ENCODE assay signal across 7 mouse cellular contexts in genomic region chr7:6155031-6155872, GRCm38 (mm10). TPM values are rescaled to one million over a fixed set of nuclear protein-coding genes. Genes with fewer than 3 reads are reported as not detected.
DNase-seq lines count a peak whose midpoint lies in the region; ATAC-seq lines count a peak whose summit lies in the region.

No protein-coding gene starts in this region.

- peak overlapping the region; percentile 86 for H3K9ac ChIP-seq in intestine, embryonic 15.5 days
- peak overlapping the region; percentile 91 for H3K9ac ChIP-seq in midbrain, embryonic 12.5 days (replicated peaks)

- H3K36me3 ChIP-seq in intestine, embryonic 15.5 days = no peaks in the 10 kb centered on the region
- peaks cover 2% of the 10 kb centered on the region for H3K36me3 ChIP-seq in limb, embryonic 10.5 days
- H3K36me3 ChIP-seq in midbrain, embryonic 12.5 days = no peaks in the 10 kb centered on the region

- peak overlapping the region; percentile 96 for H3K27ac ChIP-seq in intestine, embryonic 15.5 days
- H3K27ac ChIP-seq in limb, embryonic 10.5 days = peak overlapping the region; percentile 93
- peak overlapping the region; percentile 92 for H3K27ac ChIP-seq in midbrain, embryonic 12.5 days (replicated peaks)

- H3K4me1 ChIP-seq in intestine, embryonic 15.5 days (replicated peaks) = peaks cover 21% of the 10 kb centered on the region
- peaks cover 25% of the 10 kb centered on the region for H3K4me1 ChIP-seq in limb, embryonic 10.5 days
- peaks cover 18% of the 10 kb centered on the region for H3K4me1 ChIP-seq in midbrain, embryonic 12.5 days

- peak overlapping the region; percentile 73 for H3K4me3 ChIP-seq in intestine, embryonic 15.5 days (replicated peaks)
- H3K4me3 ChIP-seq in limb, embryonic 10.5 days = peak overlapping the region; percentile 75
- H3K4me3 ChIP-seq in midbrain, embryonic 12.5 days = peak overlapping the region; percentile 78

- ATAC-seq in intestine, embryonic 15.5 days = peak; percentile 70
- ATAC-seq in midbrain, embryonic 12.5 days (ENCODE audit: low FRiP score, low read depth) = peak; percentile 71

- H3K4me2 ChIP-seq in intestine, embryonic 15.5 days (replicated peaks) = peak overlapping the region; percentile 67
- H3K4me2 ChIP-seq in midbrain, embryonic 12.5 days (replicated peaks) = peak overlapping the region; percentile 93

- under 1% methylated on average over 65 of the region's 85 CpGs for WGBS in intestine, embryonic 15.5 days
- under 1% methylated on average over 85 of the region's 85 CpGs for WGBS in limb, embryonic 10.5 days
- under 1% methylated on average over 55 of the region's 85 CpGs for WGBS in midbrain, embryonic 12.5 days

- H3K27me3 ChIP-seq in intestine, embryonic 15.5 days (replicated peaks) = no peaks in the 10 kb centered on the region
- H3K27me3 ChIP-seq in limb, embryonic 10.5 days (ENCODE audit: low read depth, poor library complexity, severe bottlenecking) = no peaks in the 10 kb centered on the region
- H3K27me3 ChIP-seq in midbrain, embryonic 12.5 days = no peaks in the 10 kb centered on the region

- no peaks in the 10 kb centered on the region for H3K9me3 ChIP-seq in intestine, embryonic 15.5 days
- no peaks in the 10 kb centered on the region for H3K9me3 ChIP-seq in limb, embryonic 10.5 days (replicated peaks)
- H3K9me3 ChIP-seq in midbrain, embryonic 12.5 days = no peaks in the 10 kb centered on the region

- DNase-seq in adrenal gland, adult 8-10 months = peak; percentile 88
- peak; percentile 83 for DNase-seq in embryo, embryonic 10.5 days (ENCODE audit: low spot score)
- peak; percentile 87 for DNase-seq in gastrocnemius, postnatal 25 days
- DNase-seq in limb, embryonic 10.5 days (ENCODE audit: low spot score) = peak; percentile 90
- DNase-seq in spleen, adult 12 weeks (ENCODE audit: low spot score) = peak; percentile 22

RNA-seq across cellular contexts. Expression of gene Zfp787, which starts 0.5 kb away (rescaled TPM):
- total RNA-seq in adrenal gland, adult 8-10 months (2022) = 10 to 100 TPM; 42.8 to 60.3 (median 58.4) TPM
- 10 to 100 TPM; 27.3 to 30.7 TPM for total RNA-seq in gastrocnemius, postnatal 25 days (2021)
- 27.4 and 29.8 TPM in 2 replicates for polyA plus RNA-seq in intestine, embryonic 15.5 days (2015; fragmentation: Nextera tagmentation; extraction: Ambion mirVana)
- 29.8 and 32.4 TPM in 2 replicates for polyA plus RNA-seq in limb, embryonic 10.5 days (2016; fragmentation: Nextera tagmentation; extraction: Ambion mirVana)
- 33.1 and 33.4 TPM in 2 replicates for polyA plus RNA-seq in midbrain, embryonic 12.5 days (2016; fragmentation: Nextera tagmentation; extraction: Ambion mirVana)

RNA-seq across cellular contexts. Expression of gene Zfp444, which starts 16.8 kb away (rescaled TPM):
- 10 to 100 TPM; 33.7 to 39.7 (median 35.2) TPM for total RNA-seq in adrenal gland, adult 8-10 months (2022)
- total RNA-seq in gastrocnemius, postnatal 25 days (2021) = 1 to 10 TPM; 4.0 to 7.6 TPM
- 43.2 and 43.4 TPM in 2 replicates for polyA plus RNA-seq in intestine, embryonic 15.5 days (2015; fragmentation: Nextera tagmentation; extraction: Ambion mirVana)
- 85.6 and 88.3 TPM in 2 replicates for polyA plus RNA-seq in limb, embryonic 10.5 days (2016; fragmentation: Nextera tagmentation; extraction: Ambion mirVana)
- polyA plus RNA-seq in midbrain, embryonic 12.5 days (2016; fragmentation: Nextera tagmentation; extraction: Ambion mirVana) = 87.1 and 88.4 TPM in 2 replicates

RNA-seq across cellular contexts. Expression of gene Galp, which starts 41.6 kb away (rescaled TPM):
- total RNA-seq in adrenal gland, adult 8-10 months (2022) = not detected
- not detected for total RNA-seq in gastrocnemius, postnatal 25 days (2021)
- not detected in 2 replicates for polyA plus RNA-seq in intestine, embryonic 15.5 days (2015; fragmentation: Nextera tagmentation; extraction: Ambion mirVana)
- not detected in 2 replicates for polyA plus RNA-seq in limb, embryonic 10.5 days (2016; fragmentation: Nextera tagmentation; extraction: Ambion mirVana)
- not detected in 2 replicates for polyA plus RNA-seq in midbrain, embryonic 12.5 days (2016; fragmentation: Nextera tagmentation; extraction: Ambion mirVana)

Comparison
In these comparisons a context has a peak if more than half of its experiments do, and no peak if none do; other contexts are left out.
1. Peak in every context shown above with its lines: DNase-seq, ATAC-seq, H3K4me3 ChIP-seq and H3K27ac ChIP-seq.
2. DNase-seq: peak in every context shown above with its lines; median percentile 90 in limb, embryonic 10.5 days; 88 in adrenal gland, adult 8-10 months; 87 in gastrocnemius, postnatal 25 days; 83 in embryo, embryonic 10.5 days; 22 in spleen, adult 12 weeks.